Mouse (Mus musculus) kidney, adult 9 months (tissue): Measurements from ENCODE around the gene Nisch.

ENCODE experiments used
- DNase-seq: peaks from one replicate; pipeline ENCODE4 v3.0.0; 2022

The Nisch gene

GRCm38 (mm10) chr14:31216846-31217245 lies at the start of gene Nisch:
Gene Nisch, minus strand, starts transcription at chr14:31216946.
- no peak for DNase-seq

- DNase-seq = no peak
These were observed 44.2 kb upstream of the Nisch start for GRCm38 (mm10) chr14:31260932-31261331.

DNA sequence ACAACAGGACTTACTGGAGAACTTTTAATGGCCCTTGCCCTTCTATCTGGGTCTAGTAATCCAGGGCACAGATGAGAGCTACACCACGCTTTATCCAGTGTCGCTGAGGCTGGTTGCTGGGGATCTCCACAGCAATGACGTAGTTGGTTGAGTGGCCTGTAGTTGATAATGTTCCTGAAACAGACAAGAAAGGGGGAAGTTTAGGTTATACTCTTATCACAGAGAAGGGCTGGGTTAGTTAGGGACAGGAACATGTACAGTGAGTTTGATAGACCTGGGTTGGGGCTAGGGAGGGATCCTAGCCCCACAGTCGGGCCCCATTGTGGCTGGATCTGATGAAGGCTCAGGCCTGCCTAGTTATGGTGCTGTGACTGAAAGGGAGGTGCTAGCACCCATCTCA lies 43.6 kb upstream of the Nisch start:
- DNase-seq = no peak

- peak; percentile 85 for DNase-seq
These were observed 41.8 kb upstream of the Nisch start for GRCm38 (mm10) chr14:31258476-31259050.

GRCm38 (mm10) chr14:31252091-31252490 lies 35.3 kb upstream of the Nisch start:
- no peak for DNase-seq

GRCm38 (mm10) chr14:31251626-31252025 lies 34.9 kb upstream of the Nisch start:
- no peak for DNase-seq

DNA sequence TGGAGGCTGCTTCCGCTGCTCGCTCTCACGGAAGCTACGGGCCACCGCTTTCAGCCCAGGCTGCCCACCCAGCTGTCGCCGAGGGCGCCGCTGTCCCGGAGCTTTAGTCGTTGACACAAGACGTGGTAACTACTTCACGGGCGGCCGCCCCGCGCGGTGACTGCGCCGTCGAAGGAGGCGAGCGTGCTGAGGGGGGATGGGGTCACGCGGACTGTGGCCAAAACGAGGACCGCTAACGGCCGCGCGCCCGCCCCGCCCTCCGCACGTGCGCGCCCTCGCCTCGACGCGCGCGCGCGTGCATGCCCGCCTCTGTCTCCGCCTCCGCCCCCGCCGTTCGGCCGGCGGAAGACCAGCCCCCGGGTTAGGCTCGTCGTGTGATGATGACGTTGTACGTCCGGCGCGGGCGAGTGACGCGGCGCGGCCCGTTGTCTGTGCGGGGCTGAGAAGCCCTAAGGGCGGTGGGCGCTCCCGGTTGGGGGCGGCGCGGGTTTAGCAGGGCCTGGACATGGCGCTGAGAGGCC lies 34.4 kb upstream of the Nisch start, which contains the start of the genes Phf7 and Bap1:
Phf7 (minus strand) TSS at position 234 of the 521 bp plus-strand sequence.
Bap1 (plus strand) TSS at position 367 of the 521 bp plus-strand sequence.
- DNase-seq = peak; percentile 94

- DNase-seq = no peak
These were observed 33.7 kb upstream of the Nisch start for GRCm38 (mm10) chr14:31250222-31251083.

- DNase-seq = peak; percentile 58
These were observed 31.6 kb upstream of the Nisch start for GRCm38 (mm10) chr14:31248396-31248795.

DNA sequence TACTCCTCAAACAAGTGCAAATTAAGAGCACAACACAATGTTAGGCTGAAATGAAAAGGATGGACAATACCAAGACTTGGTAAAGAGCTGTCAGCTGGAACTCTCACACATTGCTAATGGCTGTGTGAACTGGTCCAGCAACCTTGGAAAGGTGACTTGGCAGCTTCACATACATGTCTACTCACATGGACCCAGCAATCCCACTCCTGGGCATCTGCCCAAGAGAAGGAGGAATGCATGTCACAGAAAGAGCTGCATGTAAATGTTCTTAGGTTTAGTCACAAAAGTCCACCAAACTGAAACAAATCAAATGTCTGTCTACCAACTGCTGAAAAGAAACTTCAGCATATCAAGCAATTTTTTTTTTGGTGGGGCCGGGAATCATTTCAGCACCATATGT lies 29.2 kb upstream of the Nisch start:
- no peak for DNase-seq

DNA sequence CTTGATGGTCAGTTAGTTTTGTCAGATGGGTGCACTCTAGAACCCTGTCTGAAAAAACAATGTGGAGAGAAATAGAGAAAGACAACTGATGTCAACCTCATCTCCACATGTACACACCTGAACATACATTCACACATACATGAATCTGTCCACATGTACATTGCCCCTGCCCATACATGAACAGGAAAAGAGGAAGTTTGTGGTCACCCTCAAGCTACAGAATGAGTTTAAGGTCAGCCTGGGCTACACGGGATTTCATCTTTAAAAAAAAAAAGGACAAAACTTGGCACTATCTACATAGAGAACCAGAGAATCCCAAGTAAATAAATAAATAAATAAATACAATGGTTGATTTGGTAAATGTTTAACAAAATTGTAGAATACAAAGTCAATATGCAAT lies 28.0 kb upstream of the Nisch start:
- DNase-seq = no peak

DNA sequence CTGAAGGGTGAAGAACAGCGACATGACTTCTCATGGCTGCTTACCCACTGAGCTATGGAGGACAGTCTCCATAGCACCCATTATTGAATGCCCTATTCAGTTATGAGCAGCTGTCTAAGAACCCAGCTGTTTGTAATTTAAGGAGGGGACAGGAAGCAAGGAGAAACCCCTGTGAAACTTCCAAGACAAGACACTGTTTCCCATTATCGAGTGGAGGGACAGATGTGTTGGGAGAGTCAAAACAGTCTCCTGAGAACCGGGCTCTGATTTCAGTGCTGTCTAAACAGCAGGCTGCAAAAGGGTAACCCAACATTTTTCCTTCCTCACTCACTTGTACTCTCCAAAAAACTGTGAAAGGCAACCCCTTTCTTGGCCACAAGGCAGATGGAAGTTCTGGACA lies 23.8 kb upstream of the Nisch start:
- no peak for DNase-seq

DNA sequence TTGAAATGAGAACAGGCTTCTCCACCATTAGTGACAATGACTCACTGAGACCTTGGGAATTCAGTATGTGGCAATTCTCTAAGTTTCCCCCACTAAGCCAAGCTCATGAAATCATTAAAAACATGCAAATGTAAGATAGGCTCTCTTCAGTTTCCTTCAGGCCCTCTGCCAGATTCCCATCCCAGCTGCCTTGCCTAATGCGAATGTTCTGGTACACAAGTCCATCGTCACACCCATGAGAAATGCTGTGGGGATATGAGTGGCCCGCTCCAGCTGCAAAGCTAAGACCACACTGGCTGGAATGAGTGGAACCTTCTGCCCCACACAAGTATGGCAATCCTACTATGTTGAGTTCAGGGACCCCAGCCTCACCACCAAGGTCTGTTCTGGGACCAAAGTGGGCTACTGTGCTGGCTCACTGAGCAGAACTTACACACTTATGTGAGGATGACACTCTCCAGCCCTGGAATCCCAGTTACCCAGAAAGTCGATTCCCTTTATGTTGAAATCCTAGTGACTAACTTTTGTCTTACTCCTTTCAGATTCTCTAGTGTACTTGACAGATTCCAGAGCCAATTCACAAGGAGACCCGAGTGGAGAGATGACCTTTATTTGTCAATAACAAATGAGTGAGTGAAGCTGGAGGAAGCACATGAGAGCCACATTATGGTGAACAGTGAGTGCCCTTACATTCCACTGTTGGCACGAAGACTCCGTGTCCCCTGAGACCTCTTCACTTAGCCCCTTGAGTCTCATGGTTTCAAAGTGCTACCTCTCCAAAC lies 20.5 kb upstream of the Nisch start:
- no peak for DNase-seq

- peak; percentile 83 for DNase-seq
These were observed 17.3 kb upstream of the Nisch start for GRCm38 (mm10) chr14:31233996-31234591.

DNA sequence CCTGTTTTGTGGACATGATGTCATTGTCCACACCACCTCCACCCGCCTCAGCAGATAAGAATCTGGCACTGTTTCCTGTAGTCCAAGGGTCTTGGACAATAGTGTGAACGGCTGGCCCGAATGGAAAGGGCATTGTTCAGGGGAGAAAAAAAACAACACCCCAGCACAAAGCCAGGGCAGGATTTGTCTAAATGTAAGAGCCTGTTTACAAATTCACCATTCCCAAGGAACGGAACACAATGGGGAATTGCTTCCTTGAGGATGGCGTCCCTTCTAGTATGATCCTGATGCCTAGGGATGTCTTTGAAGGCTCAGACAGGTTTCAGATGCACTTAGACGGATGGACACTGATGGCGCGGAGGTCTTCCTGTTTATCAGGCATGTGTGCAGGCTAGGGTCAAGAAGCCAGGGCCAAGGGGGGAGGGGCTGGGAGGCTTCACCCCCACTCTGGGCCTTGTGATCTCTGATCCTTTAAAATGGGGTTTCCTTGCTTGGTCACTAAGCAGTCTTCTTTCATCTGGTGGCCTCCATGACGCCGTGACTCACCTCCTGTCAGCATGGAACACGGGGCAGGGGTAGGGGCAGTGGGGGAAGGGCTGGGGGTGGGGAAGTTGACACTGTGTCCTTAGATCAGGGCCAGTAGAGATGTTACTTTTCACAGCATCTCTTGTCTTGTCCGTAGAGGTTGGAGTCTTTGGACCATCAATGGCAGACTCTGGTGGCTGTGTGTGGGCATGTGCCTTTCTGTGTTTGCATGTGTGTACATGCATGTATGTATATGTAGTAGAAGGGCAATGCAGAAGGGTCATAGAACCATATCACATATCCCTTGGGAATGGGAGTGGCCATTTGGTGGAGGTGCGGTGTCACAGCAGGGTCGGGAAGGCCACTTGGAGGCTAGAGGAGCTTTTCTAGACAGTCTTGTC lies 16.6 kb upstream of the Nisch start:
- DNase-seq = peak; percentile 57

- no peak for DNase-seq
These were observed 15.8 kb upstream of the Nisch start for GRCm38 (mm10) chr14:31232404-31233069.

DNA sequence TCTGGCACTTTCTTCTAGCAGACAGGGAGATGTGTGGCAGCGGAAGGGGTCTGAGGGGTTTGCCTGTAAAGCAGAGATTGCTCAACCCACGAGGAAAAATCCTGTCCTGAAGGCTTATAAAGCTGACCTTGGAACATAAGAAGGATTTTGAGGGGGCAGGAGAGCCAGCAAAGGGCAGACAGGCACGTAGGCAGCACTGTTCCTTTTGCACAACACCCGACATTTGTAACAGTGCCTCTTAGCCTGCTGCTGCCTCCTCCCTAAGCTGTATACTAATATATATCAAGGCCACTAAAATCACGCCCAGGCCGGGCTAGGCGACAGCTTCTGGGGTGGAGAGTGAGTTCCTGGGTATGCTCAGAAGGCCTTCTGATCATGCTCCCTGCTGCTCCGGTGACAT lies 13.7 kb upstream of the Nisch start:
- DNase-seq = no peak

GRCm38 (mm10) chr14:31228234-31228633 lies 11.5 kb upstream of the Nisch start:
- peak; percentile 51 for DNase-seq

DNA sequence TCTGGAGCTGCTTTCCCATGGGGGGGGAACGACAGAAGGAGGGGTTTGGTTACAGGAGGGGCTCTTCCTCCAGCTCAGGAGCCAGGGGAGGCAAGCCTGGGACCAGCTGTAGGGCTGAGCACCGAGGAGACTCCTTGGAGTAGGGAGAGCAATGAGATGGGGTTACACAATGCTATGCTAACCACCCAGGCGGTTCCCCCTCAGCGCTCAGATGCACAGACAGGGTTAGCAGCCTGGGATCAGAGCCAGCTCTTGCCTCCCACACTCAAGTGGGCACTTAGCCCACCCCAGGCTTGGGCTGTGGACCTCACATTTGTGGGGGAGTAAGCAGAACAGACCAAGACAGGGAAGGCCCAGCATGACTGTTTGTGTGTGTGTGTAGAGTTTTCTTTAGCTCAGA lies 10.2 kb upstream of the Nisch start:
- peak; percentile 23 for DNase-seq

DNA sequence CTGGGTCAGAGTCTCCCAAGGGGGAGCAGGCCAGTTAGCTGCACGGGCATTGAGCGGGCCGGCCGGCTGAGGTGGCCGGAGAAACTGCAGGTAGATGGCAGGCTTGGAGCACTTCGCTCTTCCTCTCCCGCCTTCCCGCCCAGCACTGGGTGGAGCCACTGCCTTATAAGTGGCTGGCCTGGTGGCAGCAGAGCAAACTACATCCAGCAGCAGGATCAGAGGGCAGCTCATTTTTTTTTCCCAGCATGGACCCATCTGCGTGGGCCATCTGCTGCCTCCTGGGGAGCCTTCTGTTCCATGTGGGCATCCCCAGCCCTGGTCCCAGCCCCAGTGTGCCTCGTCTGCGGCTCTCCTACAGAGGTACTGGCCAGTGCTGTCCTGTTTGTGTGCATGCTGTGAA lies 920 bp upstream of the Nisch start, which contains the start of gene Sema3g:
Sema3g (plus strand) TSS at position 195 of the 400 bp plus-strand sequence.
- DNase-seq = peak; percentile 85
